Mouse (Mus musculus): ENCODE measurements around the gene Klc1.

GRCm38 (mm10) chr12:111798493-111798892, 39.8 kb downstream of the Klc1 start:
- TF ChIP-seq POLR2A (IDR thresholded peaks at IDR 0.05; ENCODE audit: extremely low read depth, insufficient read depth, low read length): no peak
- no peak for TF ChIP-seq CTCF (IDR thresholded peaks at IDR 0.05; ENCODE audit: low read depth, low read length)

All from liver, adult 2 months (tissue).